Mouse (Mus musculus): ENCODE results near the gene Guk1.

Guk1 gene

DNA sequence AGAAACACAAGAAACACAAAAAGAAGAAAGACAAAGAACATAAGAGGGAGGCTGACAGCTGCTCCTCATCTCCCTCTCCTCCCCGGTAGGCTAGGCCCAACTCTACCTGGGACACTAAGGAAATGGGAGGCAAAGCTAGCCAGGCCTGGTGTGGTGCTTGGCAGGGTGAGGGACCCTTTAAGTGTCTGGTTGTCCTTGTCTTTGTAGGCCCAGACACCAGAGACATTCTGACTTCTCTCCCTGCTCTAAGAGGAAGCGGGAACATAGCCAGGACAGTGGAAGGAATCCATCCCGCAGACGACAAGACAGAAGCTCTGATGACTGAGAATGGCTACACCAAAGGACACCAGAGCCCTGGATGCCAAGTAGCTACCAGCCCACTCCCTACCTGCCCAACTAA, 18.0 kb upstream of the Guk1 start:
- DNase-seq (ENCODE audit: low spot score) = no peak

DNA sequence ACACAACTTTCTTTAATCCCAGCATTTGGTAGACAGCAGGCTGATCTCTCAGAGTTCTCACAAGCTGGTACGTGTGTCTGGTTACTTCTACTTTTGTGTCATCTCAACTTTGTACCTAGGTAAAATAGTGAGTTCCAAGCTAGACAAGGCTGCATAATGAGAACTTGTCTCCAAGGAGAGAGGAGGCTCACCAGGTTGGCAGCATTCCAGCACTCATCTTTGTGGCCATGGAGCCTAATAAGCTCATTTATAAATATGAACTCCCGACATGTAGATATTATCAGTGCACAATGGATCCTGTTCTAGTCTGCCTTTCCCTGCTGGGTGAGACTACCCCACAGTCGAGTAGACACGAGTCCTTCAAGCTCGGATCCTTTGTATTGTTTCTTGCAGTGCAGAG, 17.6 kb upstream of the Guk1 start:
- no peak for DNase-seq (ENCODE audit: low spot score)

DNA sequence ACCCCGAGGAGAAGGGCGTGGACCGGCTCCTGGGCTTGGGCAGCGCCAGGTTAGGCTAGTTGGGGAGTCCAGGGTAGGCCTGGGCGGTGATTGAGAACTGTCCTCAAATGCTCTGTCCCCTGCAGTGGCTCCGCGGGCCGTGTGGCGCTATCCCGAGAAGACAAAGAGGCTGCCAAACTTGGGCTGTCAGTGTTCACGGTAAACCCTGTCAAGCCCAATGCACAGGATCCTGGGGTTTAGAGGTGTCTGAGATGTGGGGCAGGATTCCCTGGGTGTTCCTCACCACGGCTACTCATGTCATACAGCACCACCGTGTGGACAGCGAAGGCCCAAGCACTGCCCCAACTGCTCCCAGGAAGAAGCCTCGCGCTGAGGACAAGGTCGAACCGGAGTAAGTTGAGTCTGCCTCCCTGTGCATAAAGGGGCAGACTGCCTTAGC, 17.0 kb upstream of the Guk1 start:
- DNase-seq (ENCODE audit: low spot score) = peak; percentile 70

DNA sequence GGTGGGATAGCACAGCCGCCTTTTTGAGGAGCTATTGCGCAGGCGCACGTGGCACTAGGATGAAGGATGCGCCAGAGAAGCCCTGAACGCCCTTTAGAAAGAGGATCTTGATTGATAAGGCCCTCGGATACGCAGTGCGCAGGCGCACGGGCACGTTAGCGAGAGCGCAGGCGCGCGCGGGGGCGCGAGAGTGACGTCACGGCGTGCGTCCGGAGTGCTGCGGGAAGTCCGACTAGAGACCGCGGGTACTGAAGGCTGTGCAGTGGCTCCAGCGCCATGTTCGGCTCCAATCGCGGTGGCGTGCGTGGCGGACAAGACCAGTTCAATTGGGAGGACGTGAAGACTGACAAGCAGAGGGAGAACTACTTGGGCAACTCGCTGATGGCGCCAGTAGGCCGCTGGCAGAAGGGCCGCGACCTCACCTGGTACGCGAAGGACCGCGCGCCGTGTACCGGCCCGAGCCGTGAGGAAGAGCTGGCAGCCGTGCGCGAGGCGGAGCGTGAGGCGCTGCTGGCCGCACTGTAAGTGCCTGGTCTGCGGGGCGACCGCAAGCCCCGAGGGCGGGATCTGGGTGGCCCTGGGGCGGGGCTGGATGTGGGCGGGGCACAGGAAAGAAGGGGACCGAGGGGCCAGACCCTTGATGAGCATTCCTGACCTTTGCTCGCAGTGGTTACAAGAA, 16.3 kb upstream of the Guk1 start, which contains the start of gene 2310033P09Rik:
2310033P09Rik (plus strand) TSS at position 169 of the 679 bp plus-strand sequence.
- DNase-seq (ENCODE audit: low spot score) = peak; percentile 89

DNA sequence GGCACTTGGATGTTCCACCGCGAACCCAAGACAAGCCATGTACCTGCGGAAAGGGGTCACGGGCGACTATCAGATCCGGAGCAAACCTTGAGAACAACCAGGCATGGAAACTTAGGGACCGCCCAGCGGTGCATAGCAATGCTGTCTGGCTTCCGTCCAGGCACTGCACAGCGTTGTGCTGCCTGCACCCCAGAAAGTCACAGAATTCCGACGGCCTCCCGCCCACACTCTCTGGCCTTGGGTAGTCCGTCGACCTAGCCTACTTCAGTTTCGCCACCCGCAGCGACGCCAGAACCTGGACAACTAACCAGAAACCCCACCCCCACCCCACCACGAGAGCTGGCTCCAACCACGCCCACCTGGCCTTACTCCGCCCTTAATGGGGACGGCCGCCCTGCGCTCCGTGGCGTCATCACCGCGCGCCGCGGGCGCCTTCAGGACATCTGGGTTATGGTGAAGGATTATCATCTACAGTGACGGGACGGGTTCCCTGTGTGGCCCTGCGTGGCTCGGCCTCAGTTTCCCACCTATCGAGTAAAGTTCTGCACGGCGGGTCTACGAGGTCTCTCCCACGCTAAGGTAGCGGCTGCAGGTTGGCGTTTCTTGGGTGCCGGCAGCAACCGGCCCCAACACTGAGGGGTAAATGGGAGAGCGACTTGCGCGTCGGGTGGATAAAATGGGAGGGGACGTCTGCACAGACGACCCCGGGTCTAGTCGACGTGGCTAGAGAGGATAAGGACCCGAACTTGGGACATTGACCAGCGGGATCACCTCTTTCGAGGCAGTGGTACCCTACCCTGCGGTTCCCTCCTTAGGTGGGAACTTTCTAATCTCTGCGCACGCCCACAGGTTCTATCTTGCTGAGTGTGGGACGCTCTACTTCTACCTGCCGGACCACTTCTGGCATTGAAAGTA, 10.3 kb upstream of the Guk1 start, which contains the start of gene Mrpl55:
Mrpl55 (plus strand) TSS at position 406 of the 915 bp plus-strand sequence.
- DNase-seq (ENCODE audit: low spot score) = peak; percentile 85

DNA sequence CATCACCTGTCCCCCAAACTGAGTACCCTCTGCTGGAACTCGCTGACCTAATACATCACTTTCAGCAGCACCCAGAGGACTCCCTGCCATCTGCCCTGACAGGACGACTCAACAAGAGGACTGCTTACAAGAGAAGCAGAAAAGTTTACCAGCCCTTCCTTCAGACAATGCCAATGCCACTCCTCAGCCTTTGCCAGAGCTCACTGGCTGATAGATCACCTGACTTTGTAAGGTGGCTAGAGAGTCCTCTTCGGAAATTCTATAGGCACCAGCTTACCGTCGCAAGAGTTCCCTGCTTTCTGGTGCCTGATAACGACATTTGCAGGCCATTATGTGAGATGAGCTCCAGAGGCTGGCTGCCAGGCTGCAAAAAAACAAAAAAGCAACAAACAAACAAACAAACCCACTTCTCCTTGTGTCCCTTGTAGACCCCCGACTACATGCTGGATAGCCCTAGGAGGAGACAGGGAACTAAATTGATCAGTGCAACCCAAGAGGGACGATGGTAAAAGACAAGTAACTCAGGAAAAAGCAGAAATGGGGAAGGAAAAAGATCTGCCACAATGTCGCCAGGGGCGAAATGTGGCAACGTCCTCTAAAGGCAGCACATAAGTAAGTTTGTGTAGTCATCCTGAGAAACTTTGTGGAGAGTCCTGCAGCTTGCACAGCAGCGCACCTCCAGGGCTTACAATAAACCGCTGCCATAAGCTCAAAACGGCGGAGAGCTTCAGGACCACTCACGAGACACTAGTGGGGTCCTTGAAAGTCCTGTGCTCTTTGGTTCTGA, 9.4 kb upstream of the Guk1 start:
- no peak for DNase-seq (ENCODE audit: low spot score)

DNA sequence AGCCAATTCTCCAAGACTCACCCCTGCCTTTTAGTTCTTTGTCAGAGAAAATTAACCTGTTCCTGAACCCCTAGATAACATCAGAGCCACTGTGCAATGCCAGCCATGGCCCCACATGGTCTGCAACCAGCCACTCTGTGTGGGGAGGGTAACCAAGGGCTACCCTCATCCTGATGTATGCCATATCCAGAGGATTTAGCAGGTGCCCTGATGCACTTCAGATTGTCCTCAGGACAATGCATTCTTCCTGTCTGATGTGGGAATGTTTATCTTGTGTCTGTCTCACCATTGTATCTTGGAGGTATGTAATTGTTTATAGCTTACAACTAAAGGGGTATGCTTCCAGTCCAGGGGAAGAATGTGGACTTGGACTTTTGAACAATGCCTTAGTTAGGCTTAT, 4.2 kb upstream of the Guk1 start:
- DNase-seq (ENCODE audit: low spot score) = no peak

DNA sequence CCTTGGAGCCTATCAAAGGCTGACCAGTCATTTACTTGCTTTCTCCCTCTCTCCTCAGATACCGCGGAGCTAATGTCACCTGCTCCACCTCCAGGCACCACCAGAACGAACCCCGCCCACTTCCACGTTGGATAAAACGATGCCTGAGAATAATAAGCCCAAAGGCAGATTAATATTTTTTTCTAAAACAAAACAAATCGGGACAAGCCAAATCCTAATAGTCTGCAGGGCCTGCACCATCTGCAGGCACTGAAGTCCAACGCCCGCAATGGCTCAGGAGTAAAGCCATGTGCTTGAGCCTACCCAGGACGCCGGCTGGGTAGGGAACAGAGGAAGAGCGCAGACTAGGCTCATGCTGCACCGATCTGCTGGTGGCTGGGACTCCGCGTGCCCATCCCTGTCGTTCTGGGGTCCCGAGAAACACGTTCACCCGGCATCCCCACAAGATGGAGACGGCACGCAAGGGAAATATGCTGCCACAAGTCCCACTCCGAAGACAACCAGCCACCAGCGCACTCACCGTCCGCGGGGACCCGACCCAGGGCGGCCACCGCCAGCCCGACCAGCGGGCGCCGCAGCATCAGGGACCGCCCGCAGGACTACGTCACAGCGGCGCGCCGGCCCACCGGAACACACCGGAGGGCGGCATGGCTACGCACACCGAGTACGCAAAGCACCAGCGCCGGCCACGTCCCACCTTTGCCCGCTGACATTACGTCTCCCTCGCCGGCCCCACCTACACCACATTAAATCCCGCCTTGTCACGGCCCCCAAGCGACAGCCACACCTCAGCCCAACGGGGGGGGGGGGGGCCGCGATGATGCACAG, 567 bp downstream of the Guk1 start:
- peak; percentile 89 for DNase-seq (ENCODE audit: low spot score)

DNA sequence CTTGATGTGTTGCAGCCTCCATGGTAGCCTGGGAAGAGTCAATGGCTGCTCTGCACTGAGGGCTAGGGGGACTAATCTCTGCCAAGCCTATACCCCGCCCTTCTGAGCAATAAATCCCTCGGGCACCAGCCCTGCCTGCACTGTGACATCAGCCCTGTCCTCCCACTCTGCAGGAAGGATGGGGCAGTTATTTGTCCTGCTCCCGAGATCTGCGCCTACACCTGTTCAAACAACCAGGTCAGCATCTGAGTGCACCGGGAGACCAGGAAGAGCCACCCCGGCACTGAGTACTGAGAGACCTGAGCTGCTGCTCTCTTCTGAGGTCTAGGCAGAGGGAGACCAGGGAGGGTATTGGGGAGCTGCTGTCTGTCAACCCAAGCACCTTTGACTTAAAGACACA, 4.3 kb downstream of the Guk1 start:
- no peak for DNase-seq (ENCODE audit: low spot score)

DNA sequence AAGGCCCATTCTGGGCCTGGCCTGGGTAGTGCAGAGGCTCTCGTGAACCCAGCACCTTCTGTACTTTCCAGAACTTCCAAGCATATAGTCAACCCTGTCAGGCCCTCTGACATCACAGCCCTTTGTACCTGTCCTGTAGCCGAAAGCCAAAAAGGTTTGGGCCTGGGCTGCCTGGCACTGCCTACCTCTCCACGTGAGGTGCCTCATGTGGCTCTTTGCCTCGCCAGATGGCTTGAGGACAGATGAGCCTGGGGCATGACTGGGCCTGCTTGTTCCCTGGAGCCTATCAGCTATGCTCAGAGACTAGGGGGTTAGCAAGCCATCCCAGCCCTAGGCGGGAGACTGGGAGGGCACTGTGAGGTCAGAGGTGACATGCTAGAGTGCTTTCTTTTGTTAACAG, 6.5 kb downstream of the Guk1 start:
- no peak for DNase-seq (ENCODE audit: low spot score)

DNA sequence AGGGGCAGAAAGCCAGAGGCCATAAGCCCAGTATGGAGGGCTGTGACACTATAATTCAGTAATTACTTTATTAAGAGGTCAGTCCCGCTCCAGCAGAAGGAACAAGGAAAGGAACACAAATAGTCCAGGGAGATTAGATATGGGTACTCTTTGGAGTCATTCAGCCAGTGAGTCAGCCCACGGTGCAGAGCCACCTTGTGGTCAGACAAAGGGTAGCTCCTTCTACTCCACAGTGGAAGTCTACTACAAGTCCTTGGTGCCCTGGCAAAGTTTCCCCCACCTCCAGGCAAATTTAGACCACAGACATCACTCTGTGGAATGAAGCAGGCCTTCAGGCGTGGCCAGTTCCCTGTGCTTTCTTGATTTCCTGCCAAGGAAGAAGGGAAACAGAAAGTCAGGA, 8.2 kb downstream of the Guk1 start:
- DNase-seq (ENCODE audit: low spot score) = peak; percentile 62

DNA sequence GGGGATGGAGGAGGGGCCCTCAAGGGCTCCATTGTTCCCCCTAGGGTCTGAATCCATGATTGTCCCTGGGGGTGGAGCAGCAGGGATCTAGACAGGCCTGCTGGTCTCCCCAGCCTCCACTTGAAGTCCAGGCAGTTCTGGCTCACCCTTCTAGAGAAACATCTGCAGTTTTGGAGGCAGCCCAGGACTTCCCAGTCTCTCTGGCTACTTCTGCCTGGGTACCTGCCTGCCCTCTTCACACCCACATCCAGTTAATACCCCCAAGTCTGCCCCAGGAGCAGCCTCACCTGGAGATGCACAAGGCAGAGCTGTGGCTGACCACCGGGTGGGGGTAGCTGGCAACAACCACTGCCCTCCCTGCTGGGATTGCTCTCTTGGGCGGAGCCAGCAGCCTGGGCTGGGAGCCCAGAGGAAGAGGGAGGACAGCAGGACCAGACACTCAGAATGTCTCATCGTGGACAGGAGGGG, 9.1 kb downstream of the Guk1 start, which contains the start of gene Gjc2:
Gjc2 (minus strand) TSS at position 350 of the 468 bp plus-strand sequence.
- peak; percentile 64 for DNase-seq (ENCODE audit: low spot score)

DNA sequence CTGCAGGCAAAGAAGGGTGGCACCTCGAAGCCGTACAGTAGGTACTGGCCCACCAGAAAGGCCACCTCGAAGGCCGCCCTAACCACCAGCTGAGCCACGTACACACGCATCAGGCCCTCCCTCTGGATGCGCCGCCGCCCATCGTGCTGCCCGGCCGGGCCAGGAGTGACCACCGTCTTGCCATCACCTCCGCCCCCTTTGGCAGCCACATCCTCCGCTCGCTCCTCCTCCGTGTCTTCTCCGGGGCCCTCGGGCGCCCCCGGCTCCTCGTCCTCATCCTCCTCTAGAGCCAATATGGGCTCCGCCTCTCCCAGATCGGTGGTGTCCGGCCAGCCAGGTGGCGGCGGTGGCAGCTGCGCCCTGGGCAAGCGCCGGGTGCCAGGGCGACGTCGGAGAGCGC, 15.1 kb downstream of the Guk1 start:
- DNase-seq (ENCODE audit: low spot score) = no peak

DNA sequence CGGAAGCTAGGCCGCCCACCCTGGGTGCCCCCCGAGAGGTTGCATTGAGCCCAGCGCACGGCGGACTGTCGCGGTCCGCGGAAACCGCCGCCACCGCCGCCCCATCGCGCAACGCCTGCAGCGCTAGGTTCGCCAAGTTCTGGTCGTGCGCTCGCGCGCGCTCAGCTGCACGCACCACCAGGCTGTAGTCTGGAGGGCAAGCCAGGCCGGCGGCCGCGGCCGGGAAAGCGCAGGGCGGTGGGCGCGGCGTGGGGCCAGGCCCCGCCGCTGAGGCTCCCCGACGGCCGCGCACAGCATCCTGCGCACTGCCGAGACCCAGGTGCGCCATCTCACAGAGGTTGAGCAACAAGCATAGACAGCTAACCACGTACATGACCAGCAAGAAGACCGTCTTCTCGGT, 15.5 kb downstream of the Guk1 start:
- DNase-seq (ENCODE audit: low spot score) = no peak

DNA sequence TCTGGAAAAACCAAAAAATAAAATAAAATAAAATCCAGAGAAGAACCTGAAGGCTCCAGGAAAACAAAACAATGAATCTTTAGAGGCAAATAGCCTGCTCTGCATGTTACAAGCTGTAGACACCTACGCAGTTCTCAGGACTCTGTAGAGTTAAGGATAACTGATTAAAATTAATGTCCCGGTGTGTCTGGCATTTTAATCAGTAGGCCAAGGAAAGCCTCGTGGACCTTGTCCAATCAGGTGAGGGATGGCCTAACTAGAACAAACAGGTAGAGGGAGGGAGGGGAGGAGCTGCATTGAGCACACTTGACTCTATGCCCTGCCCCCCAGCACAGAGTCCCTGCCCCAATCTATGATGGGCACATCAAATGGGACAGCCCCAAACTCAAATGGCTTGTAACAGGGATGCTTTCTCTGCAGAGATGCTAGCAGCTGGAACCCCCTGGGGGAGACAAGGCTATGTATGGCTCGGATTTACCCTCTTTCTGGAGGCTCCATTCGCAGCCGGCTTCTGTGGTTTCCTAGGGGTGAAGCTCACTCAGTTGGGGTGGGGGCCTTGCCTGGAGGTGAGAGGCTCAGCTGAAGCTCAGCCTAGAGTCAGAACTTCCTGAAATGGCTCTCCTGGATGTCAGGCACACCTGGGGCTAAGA, 17.7 kb downstream of the Guk1 start:
- no peak for DNase-seq (ENCODE audit: low spot score)

DNA sequence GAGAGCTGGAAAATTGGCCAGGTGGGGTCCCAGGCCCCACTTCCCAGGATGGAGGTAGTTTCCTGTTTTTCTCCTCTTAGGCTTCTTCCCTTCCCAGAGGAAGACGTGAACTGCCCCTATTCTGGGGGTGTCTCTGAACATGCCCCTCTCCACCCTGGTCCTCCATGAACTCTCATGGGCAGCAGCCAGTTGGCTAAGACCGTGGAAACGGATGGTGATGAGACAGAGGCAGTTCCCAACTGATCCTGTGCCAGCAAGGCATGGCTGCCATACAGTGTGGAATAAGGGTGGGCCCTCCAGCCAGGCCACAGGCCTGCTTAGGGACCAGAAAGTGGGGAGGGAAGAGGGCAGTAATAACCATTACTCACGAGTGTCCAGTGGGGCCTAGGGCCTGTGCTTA, 21.5 kb downstream of the Guk1 start:
- no peak for DNase-seq (ENCODE audit: low spot score)

DNA sequence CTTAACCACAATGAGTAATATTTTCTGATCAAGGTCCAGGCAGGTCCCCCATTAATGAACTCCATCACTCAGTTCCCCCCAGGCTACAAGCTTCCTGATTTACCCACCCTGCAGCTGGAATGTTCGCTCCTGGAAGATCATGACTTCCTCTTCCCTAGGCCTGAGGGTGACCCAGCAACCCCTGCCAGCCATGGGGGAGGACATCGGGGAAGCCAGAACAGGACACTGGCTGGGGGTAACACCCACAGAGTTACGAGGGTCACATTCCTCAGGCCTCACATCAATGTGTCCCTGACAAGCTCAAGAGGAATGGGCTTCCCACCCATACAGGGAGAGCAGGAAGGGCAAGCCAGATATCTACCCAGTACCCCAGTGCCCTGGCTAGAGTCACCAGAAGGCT, 22.2 kb downstream of the Guk1 start:
- DNase-seq (ENCODE audit: low spot score) = no peak

DNA sequence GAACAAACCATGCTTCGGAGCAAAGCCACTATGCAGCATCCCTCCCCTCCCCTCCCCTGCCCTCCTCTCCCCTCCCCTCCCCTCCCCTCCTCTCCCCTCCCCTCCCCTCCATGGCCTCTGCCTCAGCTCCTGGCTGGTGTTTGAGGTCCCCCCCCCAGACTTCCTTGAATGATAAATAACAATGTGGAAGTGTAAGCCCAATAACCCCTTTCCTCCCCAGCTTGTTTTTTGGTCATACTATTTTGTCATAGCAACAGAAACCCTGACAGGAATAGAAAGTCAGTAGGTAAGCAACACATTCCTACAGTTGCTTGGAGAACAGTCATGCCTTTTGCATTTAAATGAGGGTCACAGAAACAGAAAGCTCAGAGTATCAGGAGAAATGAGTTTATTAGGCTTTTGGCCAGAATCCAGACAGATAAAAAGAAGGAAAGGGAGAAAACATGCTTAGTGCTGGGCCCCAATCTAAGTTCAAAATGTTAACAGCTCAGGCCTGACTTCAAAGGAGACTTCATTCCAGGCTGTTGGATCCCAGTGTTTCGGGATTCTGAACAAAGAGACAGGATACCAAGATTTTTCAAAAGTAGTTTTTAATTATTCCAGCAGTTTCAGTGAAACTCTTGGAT, 26.3 kb downstream of the Guk1 start:
- DNase-seq (ENCODE audit: low spot score) = no peak

DNA sequence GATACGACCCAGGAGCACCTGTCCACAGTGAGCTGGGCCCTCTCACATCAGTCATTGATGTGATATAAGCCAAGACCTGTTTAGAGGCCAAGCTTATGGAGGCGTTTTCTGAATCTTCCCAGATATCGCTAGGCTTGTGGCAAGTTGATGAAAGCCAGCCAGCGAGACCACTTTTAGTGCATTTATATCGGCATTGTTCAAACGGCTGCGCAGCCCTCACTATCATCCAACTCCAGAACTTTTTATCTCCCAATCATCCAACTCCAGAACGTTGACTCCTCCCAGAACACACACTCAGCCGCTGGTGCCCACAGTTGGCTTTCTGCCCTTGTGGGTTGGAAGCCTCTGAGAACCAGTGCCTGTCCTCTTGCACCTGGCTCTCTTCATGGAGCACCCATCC, 27.6 kb downstream of the Guk1 start:
- no peak for DNase-seq (ENCODE audit: low spot score)
